Mouse (Mus musculus) ovary, postnatal 14 days (tissue): ENCODE results near the gene Agap1.
A peak's percentile ranks its signal among the peaks of the same experiment; 100 is the strongest.

Experiments used
- DNase-seq: peaks from one replicate; pipeline ENCODE4 v3.0.0; 2022; ENCODE audit warnings: low spot score

Gene Agap1

DNA sequence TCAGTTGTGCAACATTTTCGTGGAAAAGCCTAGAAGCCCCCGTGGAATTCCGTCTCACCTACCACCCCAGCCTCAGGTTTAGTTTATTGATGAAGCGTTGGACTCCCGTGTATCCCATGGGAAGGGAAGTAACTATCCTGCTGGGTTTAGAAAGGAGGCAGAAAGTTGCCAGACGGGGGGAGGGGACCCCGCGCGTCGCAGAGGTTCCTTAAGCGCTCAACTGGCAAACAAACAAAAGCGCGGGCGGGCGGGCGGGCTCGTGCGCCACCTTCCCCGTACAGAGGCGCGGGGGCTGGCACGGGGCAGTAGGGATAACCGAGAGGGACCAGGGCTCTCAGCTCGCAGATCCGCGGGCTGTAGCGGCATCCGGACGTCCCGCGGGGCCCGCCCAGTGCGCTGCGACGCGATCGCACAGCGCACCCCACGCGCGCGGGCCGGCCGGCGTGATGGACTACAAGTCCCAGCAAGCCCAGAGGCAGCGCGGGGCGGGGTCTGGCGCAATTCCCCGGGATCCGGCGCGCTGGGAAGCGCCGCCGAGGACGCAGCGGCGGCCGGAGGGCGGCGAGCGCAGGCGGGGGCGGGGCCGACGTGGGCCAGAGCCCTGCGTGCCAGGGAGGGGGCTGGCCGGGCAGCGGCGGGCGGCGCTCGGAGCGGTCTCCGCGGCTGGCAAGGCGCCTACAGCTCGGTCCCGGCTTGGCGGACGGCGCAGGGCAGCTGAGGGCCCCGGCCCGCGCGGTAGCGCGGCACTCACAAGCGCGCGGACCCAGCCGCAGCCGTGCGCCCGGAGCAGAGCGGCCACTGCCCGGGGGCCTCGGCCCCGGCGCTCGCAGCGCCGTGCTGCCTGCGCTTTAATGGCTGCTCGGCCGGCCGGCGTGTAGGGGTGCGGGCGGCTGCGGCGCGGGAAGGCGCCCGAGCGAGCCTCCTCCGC lies at the start of gene Agap1:
Agap1 (plus strand) TSS at position 611 of the 928 bp plus-strand sequence.
- peak; percentile 92 for DNase-seq

GRCm38 (mm10) chr1:89405991-89406390 lies 48.6 kb upstream of the Agap1 start:
- no peak for DNase-seq

DNA sequence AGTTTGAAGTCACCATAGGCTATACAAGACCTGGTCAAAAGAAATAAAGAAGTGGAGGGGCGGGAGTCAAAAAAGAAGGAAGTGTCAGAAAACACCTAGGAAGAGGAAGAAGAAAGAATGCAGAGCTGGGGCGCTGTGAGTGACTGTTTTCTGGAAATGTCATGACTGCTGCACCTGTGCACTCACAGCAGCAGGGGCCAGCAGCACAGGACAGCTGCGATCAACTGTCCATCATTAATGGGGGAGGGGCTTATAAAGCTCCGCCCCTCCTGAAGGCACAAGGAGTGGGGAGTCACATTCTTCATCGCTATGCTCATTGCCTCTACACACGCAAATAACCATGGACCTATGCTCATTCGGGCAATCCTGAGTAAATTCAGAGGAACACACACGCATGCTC lies 46.6 kb upstream of the Agap1 start:
- DNase-seq = no peak

GRCm38 (mm10) chr1:89413122-89413521 lies 41.5 kb upstream of the Agap1 start:
- DNase-seq = peak; percentile 5

GRCm38 (mm10) chr1:89414563-89414962 lies 40.0 kb upstream of the Agap1 start:
- DNase-seq = no peak

GRCm38 (mm10) chr1:89416929-89417328 lies 37.7 kb upstream of the Agap1 start:
- no peak for DNase-seq

GRCm38 (mm10) chr1:89420642-89421041 lies 34.0 kb upstream of the Agap1 start:
- no peak for DNase-seq

DNA sequence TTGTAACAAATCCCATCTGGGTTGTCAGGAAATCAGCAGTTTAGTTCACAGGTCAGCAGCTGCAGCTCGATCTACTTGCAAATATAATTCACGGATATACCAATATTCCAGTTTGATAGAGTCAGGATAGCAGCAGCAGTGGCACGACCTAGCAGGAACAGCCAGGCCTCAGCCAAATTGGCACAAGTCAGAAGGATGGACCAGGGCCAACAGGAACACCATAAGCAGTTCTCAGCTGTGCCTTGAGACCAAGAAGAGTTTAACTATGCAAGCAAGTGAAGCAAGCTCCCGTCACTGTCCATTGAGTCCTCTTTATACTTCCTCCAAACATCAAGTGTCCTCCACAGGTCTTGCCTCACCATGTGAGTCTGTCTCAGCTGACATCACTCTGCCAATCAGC lies 33.2 kb upstream of the Agap1 start:
- peak; percentile 21 for DNase-seq

DNA sequence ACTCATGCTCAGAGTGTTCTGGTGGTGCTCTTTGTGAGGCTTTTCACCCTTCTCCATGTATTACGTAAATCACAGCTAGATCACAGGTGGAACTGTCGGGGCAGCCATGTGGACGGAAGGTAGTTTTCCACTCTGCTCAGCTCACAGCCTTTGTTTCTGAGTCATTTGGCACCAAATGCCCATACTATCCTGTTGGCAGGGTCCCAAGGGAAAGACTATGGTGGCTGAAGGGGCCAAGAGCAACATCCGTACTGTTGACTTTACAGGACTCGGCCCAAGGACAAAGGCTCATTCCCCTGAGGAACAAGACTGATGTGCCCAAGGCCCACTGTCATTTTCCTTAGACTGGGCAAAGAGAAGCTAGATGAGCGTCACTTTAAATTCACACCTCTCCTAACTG lies 30.0 kb upstream of the Agap1 start:
- peak; percentile 11 for DNase-seq

DNA sequence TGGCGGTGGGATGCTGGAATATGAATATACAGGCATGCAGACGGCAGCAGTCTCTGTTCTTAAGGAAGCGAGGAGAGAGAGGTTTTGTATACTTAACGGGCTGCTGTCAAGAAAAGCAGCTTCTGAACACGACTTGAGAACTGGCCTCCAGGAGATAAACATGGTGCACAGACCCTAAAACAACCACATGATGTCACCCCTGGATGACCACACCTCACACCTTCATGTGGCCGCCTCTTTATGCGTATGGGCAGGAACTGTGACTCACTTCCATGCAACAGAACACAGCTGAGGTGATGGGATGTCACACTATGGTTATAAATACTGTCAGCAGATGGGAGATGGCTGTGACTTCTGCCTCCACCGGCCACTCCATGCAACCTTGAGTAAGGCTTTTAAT lies 28.5 kb upstream of the Agap1 start:
- no peak for DNase-seq

GRCm38 (mm10) chr1:89428671-89429070 lies 25.9 kb upstream of the Agap1 start:
- DNase-seq = no peak

- no peak for DNase-seq
Measured at GRCm38 (mm10) chr1:89429946-89430640, 24.5 kb upstream of the Agap1 start.

DNA sequence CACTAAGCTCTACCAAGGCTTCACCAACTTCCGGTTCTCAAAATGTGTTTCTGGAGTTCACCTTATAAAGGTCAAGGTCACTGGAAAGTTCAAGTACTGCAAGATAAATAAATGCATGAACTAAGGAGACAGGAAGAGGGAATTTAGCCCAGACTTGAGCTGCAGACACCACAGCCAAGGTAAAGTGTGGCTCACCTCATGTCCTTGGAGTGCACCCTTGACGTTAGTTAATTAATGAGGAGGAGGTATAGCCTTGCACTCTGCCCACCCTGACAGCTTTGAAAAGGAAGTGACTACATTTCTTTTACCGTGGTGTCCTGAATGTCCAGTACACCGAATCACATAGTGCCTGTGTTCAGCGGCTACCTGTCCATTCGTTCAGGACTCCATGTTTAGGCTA lies 15.3 kb upstream of the Agap1 start:
- DNase-seq = no peak

- no peak for DNase-seq
Measured at GRCm38 (mm10) chr1:89441236-89441897, 13.2 kb upstream of the Agap1 start.

DNA sequence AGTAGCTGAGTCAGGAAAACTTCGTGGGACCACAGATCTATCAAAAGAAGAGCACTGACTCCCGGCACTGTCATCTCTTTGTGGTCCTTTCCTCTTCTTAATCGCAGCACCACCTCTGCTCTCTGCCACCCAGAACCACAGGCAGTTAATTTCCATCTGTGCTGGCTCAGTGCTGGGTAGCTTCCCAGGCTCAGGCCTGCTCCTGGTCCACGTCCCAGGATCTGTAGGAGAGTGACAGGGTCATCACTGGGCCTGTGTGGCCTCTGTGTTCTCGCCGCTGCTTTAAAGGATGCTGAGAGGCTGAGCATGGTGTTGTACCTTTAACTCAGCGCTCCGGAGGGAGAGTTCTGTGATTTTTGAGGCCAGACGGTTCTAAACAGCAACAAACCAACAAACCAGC lies 11.1 kb upstream of the Agap1 start:
- no peak for DNase-seq

DNA sequence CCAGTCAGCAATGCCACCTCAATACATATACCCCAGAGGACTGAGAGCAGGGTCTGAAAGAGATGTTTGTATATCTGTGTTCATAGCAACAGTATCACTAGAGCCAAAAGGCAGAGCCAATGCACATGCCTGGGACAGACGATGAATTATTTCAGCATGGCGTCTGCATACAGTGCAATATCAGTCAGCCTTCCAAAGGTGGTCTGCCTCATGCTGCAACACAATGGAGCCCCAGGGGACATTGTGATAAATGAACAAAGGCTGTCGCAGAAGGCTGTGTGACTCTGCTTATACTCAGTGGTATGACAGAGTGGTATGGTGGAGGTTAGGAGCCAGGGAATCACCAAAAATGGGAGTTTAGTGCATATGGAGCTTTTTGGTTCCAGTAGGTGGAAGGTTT lies 10.6 kb upstream of the Agap1 start:
- DNase-seq = no peak

DNA sequence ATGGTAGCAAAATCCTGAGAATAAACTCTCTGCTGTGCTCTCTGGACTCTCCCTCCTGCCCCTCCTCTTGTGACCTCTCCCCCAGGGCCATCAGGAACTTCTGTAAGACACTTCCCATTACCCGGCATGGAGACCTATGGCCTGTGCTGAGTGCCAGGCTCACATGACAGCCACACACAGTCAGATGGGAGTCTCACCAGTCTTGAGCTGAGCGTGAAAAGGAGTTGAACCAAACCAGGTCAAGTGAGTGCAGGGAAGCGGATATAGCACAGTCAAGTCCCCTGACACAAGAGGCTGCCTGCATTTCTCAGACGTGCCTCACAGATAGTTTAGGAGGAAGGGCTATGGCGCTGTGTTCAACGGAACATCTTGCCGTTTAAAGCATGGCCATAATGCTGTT lies 4.5 kb upstream of the Agap1 start:
- no peak for DNase-seq

- no peak for DNase-seq
Measured at GRCm38 (mm10) chr1:89452138-89452537, 2.5 kb upstream of the Agap1 start.

GRCm38 (mm10) chr1:89453666-89454065 lies 940 bp upstream of the Agap1 start:
- DNase-seq = no peak

- DNase-seq = no peak
Measured at GRCm38 (mm10) chr1:89455421-89456091, 950 bp downstream of the Agap1 start.

- no peak for DNase-seq
Measured at GRCm38 (mm10) chr1:89456456-89456855, 1.9 kb downstream of the Agap1 start.
